Mouse (Mus musculus) embryonic fibroblast, embryonic 13.5 days (primary cell): Measurements from ENCODE around the gene Atl3. TPM values are rescaled to one million over a fixed set of nuclear protein-coding genes. Genes with fewer than 3 reads are reported as not detected.

Experiments used
- H3K27ac ChIP-seq: 2 replicates; pipeline ENCODE4 v1.5.1; 2012; ENCODE audit warnings: low read length, control low read depth, inconsistent platforms; ENCODE audit not compliant: insufficient read depth
- H3K4me1 ChIP-seq: 2 replicates; pipeline ENCODE4 v1.6.1; 2011; ENCODE audit warnings: low read length; ENCODE audit not compliant: control insufficient read depth, insufficient read depth
- H3K4me3 ChIP-seq: 2 replicates; pipeline ENCODE4 v1.5.1; 2011; ENCODE audit warnings: mild to moderate bottlenecking, control low read depth, low read length; ENCODE audit not compliant: insufficient read depth
- CTCF ChIP-seq: IDR thresholded peaks from 2 replicates; pipeline ENCODE4 v1.5.1; 2011; ENCODE audit warnings: mild to moderate bottlenecking, control low read depth, low read length, moderate library complexity, borderline replicate concordance; ENCODE audit not compliant: insufficient read depth
- POLR2A ChIP-seq: IDR thresholded peaks from 2 replicates; pipeline ENCODE4 v1.6.1; 2011; ENCODE audit warnings: low read depth, mild to moderate bottlenecking, control low read depth, low read length, moderate library complexity
- polyA plus RNA-seq: library from polyadenylated mRNA; stranded (reverse); fragments of >200 nt; gene quantifications from 2 replicates; pipeline ENCODE4 v1.2.4, GENCODE M21; 2011; ENCODE audit warnings: low read depth; ENCODE audit not compliant: missing spikeins, insufficient read length

Gene Atl3
- polyA plus RNA-seq, 1 experiment: 162 TPM

DNA sequence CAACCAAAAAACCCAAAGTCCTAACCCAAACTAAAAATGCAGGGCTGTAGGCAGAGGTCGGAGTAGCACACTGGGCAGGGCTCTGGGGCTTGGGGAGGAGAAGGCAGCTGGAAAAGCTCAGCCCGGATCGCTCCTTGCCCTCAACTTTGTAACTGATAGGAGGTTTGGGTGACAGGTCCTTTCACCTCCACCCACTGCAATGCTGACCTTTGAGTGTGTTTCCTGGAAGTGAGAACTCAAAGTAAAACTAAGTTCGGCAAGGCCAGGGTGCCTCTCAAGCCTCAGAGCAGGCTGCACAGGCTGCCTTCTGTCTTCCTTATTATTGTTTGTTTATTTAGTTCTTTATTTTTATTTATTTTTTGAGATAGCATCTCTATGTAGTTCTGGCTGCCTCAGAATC is 66.1 kb downstream of the Atl3 start:
- Histone ChIP-seq H3K4me1 (no peaks in the 10 kb centered on the region), H3K27ac (no peak overlapping the region), H3K4me3 (no peak overlapping the region)
- TF ChIP-seq CTCF (no peak), POLR2A (no peak)

DNA sequence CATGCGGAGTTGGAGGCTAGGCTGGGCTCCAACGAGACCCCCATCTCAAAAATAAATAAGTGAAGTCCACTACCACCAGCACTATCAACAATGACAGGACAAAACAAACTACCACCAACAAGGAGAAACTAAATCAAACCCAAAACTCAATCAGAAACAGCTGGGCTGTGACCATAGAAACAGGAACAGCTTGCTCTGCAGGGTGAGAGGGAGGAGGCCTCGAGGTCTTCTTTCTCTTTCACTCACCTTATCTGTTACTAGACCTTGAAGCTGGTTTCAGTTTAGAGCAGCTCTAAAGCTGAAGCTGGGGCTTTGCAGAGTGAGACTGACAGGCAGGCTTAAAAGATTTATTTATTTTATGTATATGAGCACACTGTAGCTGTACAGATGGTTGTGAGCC is 67.6 kb downstream of the Atl3 start:
- H3K4me3 ChIP-seq: no peak overlapping the region
- no peak for TF ChIP-seq CTCF
- no peak overlapping the region for H3K27ac ChIP-seq
- H3K4me1 ChIP-seq: no peaks in the 10 kb centered on the region

DNA sequence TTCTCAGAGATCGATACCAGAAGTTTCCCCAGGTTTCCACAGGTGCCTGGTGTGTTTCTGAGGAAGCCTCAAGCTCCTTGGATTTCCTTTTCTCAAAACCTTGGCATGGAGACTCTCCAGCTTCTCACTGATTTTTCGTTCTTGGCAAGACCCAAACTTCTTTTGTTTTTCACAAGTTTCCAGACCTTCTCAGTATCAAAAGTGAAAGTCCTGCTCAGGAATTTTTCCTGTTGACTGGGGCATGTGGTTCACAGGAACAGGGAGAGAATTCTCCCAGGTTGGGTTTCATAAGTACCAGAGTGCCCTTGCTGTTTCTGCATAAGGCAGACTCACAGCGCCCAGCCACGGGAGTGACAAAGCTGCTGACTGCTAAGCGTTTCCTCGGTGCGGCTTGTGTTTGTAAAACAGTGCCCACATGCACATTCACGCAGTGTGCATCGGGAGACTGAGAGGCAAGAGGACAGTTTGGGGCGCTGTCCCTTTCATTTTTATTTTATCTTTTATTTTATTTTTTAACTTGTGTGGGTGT is 68.8 kb downstream of the Atl3 start:
- H3K4me3 ChIP-seq: no peak overlapping the region
- H3K4me1 ChIP-seq: no peaks in the 10 kb centered on the region
- no peak overlapping the region for H3K27ac ChIP-seq
- TF ChIP-seq CTCF (no peak), POLR2A (no peak)

DNA sequence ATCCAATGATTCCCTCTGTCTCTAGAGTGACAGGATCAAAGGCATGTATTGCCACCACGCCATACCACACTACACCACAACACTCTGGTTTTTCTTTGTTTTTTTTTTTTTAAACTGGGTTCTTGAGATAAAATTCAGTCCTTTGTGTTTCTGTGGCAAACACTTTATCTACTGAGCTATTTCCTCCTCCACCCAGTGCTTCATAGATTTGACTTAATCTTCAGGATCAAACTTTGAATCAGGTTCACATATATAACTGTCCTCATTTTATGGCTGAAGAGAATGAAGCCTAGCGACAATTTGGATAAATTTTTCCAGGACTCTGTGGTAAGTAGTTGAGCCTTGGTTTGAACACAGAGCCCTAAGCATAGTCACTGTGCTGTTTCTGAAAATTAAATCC is 69.8 kb downstream of the Atl3 start:
- Histone ChIP-seq H3K4me3 (no peak overlapping the region), H3K27ac (no peak overlapping the region), H3K4me1 (0 out of 2 replicates have a peak, but pooled peaks cover under 1% of the 10 kb centered on the region)
- TF ChIP-seq POLR2A: no peak
- no peak for TF ChIP-seq CTCF

DNA sequence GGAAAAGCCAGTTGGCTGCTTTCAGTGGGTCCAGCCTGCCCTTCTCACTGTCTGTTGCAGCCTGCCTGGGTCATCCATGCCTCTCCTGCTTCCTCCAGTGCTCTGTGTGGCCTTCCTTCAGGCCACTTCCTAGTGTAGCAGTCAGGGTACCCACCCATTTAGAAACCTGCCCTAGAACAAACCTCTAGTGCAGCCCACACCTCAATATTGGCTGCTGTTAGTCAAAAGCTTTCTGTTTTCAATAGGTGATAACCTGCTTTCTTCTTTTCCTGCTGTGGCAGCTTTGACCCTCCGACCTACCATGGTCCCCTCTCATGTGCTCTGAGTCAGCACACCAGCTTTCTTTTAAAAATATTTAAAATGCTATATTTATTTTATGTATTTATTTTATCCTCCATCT is 70.6 kb downstream of the Atl3 start:
- no peak for TF ChIP-seq POLR2A
- TF ChIP-seq CTCF: no peak
- Histone ChIP-seq H3K4me1 (0 out of 2 replicates have a peak, but pooled peaks cover 3% of the 10 kb centered on the region), H3K4me3 (no peak overlapping the region), H3K27ac (no peak overlapping the region)

DNA sequence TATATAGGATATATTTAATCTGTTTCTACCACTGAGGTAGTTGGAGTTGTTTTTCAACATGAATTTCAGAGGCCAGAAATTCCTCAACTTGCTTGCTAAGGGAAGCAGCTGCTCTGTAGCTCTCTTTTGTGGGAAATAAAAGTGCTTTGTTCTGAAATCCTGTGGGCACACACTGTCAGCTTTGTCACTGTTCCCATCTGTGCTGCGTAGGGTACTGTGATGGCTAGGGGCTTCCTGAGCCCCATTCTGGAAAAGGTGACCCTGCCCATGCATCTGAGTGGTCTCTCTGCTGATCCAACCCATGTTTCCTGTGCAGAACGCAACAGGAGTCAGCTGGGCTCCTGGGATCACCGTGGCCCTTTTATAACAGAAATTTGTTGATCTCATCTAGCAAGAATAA is 73.0 kb downstream of the Atl3 start:
- H3K4me3 ChIP-seq: no peak overlapping the region
- H3K4me1 ChIP-seq: peaks cover 6% of the 10 kb centered on the region
- TF ChIP-seq CTCF (no peak), POLR2A (no peak)
- H3K27ac ChIP-seq: no peak overlapping the region

DNA sequence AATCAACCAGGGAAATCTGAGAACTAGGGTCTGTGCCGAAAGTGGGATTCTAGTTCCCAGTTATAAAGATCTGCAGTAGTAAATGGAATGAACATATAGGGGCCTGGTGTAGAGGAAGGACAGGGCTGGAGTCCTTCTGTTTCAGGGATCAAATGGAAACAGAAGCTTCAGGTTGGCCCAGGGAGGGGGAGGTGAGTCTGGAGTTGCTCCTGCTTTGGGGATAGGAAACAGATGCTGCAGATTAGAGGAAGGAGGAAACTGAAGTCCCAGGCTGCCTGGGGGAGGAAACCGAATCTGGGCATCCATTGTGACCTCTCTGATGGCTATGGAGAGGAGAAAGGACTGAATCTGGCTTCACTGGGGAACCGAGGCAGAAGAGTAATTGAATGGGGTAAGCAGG is 74.5 kb downstream of the Atl3 start:
- Histone ChIP-seq H3K4me1 (peaks cover 6% of the 10 kb centered on the region), H3K4me3 (no peak overlapping the region), H3K27ac (peak overlapping the region; percentile 69; the same call in 1 of the 2 replicates)
- TF ChIP-seq CTCF (no peak), POLR2A (no peak)

DNA sequence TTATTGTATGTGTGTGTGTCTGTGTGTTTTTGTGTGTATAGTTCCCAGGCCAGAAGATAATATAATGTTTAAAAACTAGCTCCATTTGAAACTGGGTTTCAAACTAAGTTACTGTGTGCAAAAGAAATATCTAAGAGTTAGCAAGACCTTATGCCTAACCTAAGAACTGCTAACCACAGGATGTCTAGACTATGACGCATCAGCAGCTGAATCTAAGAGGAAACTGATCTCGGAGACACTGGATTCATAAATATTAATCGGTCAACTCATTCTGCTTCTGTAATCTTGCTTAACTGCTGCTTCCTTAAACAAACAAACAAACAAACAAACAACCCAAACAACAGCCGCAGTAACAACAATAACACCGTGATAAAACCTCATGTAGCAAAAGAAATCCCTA is 75.8 kb downstream of the Atl3 start:
- H3K27ac ChIP-seq: peak overlapping the region; percentile 95
- peaks cover 6% of the 10 kb centered on the region for H3K4me1 ChIP-seq
- no peak for TF ChIP-seq POLR2A
- TF ChIP-seq CTCF: no peak
- no peak overlapping the region for H3K4me3 ChIP-seq

DNA sequence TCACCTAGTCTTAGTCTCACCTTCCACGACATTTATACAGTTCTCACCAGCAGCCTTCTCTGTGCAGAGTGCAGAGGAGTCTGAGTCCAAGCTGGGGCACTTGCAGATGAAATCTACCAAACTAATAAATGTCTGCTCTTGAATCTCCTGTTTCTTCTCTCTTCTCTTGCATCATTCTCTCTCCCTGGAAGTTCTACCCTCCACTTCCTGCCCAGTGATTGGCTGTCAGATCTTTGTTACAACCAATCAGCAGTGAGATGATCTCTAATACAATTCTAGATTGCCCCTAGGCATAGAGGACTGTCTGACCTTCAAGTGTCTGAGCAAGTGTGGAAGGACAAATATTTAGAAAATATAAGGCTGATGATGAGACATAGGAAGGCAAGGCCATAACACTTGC is 82.3 kb downstream of the Atl3 start:
- Histone ChIP-seq H3K4me1 (no peaks in the 10 kb centered on the region), H3K27ac (no peak overlapping the region), H3K4me3 (no peak overlapping the region)
- TF ChIP-seq POLR2A (no peak), CTCF (no peak)

DNA sequence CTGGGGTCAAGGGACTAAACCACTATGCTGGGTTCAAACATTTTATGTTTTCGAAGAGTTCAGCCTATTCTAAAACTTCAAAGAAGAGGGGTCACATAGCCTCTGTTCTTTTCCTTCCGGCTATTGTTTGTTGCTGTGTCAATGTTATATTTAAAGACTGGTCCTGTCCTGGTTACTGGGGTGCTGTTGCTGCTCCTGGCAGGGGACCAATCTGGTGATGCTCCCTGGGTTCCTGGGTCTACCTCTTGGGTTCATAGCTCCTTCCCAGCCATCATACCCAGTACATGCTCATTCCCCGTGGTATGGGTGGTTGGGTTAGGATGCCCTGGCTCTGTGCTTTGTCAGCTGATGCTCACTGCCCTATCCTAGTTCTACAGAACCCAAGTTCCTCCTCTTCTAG is 83.9 kb downstream of the Atl3 start:
- no peaks in the 10 kb centered on the region for H3K4me1 ChIP-seq
- TF ChIP-seq POLR2A (no peak), CTCF (no peak)
- no peak overlapping the region for H3K4me3 ChIP-seq
- no peak overlapping the region for H3K27ac ChIP-seq

DNA sequence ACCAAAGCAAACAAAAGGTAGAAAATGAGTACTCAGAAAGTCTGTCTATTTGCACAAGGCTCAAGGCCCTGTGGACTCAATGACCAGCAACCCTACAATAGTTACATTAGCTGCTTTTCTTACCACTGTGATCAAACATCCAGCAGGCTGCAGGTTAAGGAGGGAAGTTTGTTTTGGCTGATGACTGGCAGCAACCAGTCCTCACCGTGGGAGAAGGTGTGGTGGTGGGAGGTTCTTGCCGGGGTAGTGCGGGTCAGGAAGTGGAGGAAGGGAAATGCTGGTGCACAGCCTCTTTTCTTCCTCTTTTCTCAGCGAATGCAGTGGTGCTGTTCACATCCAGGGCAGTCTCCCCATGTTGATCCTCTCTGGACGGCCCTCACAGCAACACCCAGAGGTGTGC is 87.2 kb downstream of the Atl3 start:
- no peak for TF ChIP-seq POLR2A
- TF ChIP-seq CTCF: no peak
- no peak overlapping the region for H3K4me3 ChIP-seq
- H3K4me1 ChIP-seq: no peaks in the 10 kb centered on the region
- H3K27ac ChIP-seq: no peak overlapping the region
